Mouse (Mus musculus) ZHBTc4 (cell line): ENCODE data around the gene Tagln2.

Source experiments
- DNase-seq: peaks from one replicate; pipeline ENCODE4 v3.0.0-alpha.2; 2011; ENCODE audit warnings: low read depth, low spot score

The Tagln2 gene

GRCm38 (mm10) chr1:172526380-172527081 lies 26.7 kb downstream of the Tagln2 start:
- no peak for DNase-seq

- no peak for DNase-seq
Observed at GRCm38 (mm10) chr1:172527431-172527830, 27.6 kb downstream of the Tagln2 start.

GRCm38 (mm10) chr1:172528701-172529100 lies 28.9 kb downstream of the Tagln2 start:
- DNase-seq: peak; percentile 88

- no peak for DNase-seq
Observed at GRCm38 (mm10) chr1:172530544-172531220, 30.8 kb downstream of the Tagln2 start.

- DNase-seq: peak; percentile 80
Observed at GRCm38 (mm10) chr1:172532551-172532950, 32.7 kb downstream of the Tagln2 start.

- no peak for DNase-seq
Observed at GRCm38 (mm10) chr1:172535116-172535515, 35.3 kb downstream of the Tagln2 start.

- DNase-seq: no peak
Observed at GRCm38 (mm10) chr1:172539827-172540226, 40.0 kb downstream of the Tagln2 start.

- DNase-seq: no peak
Observed at GRCm38 (mm10) chr1:172540283-172540820, 40.5 kb downstream of the Tagln2 start.

GRCm38 (mm10) chr1:172546062-172546461 lies 46.2 kb downstream of the Tagln2 start:
- DNase-seq: no peak

- no peak for DNase-seq
Observed at GRCm38 (mm10) chr1:172548501-172548900, 48.7 kb downstream of the Tagln2 start.

- DNase-seq: no peak
Observed at GRCm38 (mm10) chr1:172549314-172549713, 49.5 kb downstream of the Tagln2 start.

GRCm38 (mm10) chr1:172549717-172550116 lies 49.9 kb downstream of the Tagln2 start:
- no peak for DNase-seq

- peak; percentile 72 for DNase-seq
Observed at GRCm38 (mm10) chr1:172550551-172550951, 50.7 kb downstream of the Tagln2 start.

- no peak for DNase-seq
Observed at GRCm38 (mm10) chr1:172551009-172551408, 51.2 kb downstream of the Tagln2 start.

GRCm38 (mm10) chr1:172552623-172553022 lies 52.8 kb downstream of the Tagln2 start:
- DNase-seq: no peak

GRCm38 (mm10) chr1:172555638-172556037 lies 55.8 kb downstream of the Tagln2 start, which contains the start of gene Vsig8:
Vsig8 (plus strand) TSS chr1:172555938.
- DNase-seq: no peak
